Mouse (Mus musculus): Measurements from ENCODE around the gene Rnft2. TPM values are rescaled to one million over a fixed set of nuclear protein-coding genes. Genes with fewer than 3 reads are reported as not detected.

The Rnft2 gene
- total RNA-seq, 2 experiments from 2014 or later, result 0.90 to 1.6 TPM

DNA sequence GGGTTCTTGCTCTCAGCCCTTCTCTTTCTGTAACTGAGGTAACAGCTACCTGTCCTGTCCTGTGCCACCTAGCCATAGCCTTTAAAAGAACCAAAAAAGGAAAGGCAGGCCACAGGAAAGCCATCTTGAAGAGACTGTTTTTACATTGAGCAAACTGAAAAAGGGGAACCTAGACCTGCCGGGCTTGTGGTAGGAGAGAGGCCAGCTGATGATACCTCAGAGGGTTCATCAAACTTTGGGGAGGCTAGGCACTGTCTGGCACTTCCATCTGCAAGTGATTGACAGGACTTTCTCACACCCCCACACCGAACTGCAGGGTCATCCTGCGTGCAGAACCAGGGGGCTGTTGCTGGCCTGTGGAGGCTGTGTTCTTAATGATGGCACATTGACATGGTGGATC lies 8.6 kb upstream of the Rnft2 start:
- no peak for DNase-seq (ENCODE audit: low spot score)

DNA sequence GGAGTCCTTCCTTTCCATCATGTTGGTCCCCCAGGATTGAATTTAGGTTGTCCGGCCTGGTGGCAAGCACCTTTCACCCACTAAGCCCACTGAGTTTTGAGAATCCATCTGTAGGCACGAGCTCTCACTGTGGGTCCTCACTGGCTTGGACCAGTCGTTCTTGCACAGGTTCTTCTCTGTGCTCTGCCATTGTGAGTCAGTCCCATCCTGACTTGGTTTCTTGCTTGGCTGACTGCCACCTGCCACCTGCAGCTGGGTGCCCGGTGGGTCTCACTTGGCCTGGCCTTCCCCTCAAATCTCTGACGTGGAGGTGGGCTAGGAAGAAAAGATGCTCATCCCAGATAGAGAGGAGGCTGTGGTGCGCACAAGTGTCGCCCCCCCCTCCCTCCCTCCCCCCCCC lies 6.1 kb upstream of the Rnft2 start:
- DNase-seq (ENCODE audit: low spot score), result no peak

DNA sequence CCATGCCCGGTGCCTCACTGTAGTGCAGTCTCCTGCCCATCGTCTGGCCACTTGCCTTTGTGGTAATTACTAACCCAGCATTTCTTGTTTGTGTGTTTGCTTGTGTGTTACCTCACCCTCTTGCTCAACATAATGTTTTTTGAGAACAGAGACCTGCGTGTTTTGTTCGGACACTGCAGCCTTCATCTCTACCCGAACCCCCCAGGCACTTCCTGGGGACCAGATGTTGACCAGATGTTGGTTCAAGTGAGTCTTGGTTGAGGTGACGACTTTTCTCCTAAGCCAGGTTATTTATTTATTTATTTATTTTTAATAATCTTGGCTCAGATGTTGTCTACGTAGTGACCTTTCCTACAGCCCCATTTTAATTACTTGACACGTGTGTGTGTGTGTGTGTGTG lies 2.5 kb upstream of the Rnft2 start:
- DNase-seq (ENCODE audit: low spot score), result no peak

DNA sequence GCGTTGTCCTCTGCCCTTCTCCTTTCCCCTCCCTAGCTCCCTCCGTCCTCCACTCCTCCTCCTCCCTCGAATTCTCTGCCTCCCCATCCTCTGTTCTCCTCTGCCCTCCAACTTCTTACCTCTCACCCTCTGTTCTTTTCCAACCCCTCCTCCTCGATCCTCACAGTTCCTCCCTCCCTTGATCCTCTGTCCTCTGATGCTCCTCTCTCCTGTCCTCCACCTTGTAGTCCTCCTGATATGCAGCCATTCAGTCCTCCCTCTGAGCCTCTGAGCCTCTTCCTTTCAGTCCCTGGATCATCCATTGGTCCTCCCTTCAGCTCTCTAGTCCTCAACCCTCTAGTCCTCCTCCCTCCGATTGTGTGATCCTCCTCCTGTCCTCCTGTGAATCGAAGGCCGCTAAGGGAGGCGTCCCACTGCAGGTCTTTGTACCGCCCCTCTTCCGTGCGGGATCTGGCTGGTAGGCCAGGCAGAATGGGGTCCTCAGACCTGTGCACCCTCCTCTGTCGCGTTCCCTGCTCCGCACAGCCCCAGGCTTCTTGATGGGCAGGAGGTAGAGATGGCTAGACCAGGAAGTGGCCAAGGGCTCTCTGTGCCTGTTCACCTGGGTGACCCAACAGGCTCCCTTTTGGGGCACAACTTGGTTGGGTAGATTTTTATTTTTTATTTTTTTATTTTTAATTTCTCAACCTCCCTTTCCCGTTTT lies 841 bp upstream of the Rnft2 start:
- no peak for DNase-seq (ENCODE audit: low spot score)

DNA sequence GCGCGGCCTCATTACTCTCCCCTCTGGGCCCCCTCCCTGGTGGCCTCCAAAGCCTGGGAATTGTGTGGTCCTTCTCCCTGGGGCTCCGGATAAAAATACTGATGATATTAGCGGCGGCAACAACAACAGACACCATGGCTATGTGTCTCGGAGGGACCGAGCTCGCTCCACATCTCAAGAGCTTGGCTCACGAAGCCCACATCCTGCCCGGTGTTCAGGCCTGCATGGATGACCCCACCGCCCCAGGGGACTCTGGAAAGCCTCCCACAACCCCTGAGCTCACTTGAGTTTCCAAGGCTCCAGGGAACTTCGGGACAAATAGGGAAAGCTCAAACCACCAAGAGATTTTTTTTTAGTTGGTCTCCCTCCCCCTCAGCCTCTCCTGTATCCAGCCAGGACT lies 5.2 kb downstream of the Rnft2 start:
- DNase-seq (ENCODE audit: low spot score), result peak; percentile 11

DNA sequence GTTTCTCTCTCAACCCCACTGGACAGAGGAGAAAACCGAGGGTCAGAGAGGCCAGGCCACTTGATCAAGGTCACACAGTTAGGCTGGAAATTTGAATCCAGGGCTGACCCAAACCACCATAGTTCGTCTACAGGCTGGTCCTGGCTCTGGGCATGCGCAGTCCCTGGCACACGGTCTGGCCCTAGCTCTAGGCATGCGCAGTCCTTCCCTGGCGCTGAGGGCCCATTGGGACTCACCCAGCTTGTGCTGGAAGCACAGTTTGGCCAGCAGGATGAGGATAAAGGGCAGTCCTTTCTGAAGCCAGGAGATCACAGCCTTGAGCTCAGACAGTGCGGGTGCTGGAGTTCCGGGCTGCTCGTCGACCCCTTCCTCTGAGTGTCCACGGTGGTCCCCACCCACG lies 8.0 kb downstream of the Rnft2 start:
- DNase-seq (ENCODE audit: low spot score), result no peak

DNA sequence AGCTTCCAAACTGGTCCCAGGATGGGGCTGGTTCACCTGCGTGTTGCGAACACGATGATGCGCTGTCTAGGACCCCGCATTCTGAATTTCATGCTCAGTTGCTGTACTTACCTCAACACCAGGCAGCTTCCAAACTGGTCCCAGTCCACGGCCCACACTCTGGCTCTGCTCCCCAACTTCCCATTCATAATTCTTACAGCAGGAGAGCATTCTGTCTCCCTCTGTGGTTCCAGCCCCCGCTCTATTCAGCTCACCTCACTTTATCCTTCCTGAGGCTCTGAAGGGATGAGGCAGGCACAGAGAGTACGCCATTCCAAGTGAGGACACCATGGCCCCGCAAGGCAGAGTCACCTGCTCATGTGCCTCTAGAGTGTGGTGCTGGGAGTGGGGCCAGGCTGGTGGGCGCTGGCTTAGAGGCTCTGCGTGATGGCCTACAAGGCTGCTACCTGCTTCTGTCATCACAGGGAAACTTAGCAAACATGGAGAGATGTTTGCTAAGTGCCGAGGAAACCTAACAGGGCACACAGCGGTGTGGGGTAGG lies 14.8 kb downstream of the Rnft2 start:
- no peak for DNase-seq (ENCODE audit: low spot score)

DNA sequence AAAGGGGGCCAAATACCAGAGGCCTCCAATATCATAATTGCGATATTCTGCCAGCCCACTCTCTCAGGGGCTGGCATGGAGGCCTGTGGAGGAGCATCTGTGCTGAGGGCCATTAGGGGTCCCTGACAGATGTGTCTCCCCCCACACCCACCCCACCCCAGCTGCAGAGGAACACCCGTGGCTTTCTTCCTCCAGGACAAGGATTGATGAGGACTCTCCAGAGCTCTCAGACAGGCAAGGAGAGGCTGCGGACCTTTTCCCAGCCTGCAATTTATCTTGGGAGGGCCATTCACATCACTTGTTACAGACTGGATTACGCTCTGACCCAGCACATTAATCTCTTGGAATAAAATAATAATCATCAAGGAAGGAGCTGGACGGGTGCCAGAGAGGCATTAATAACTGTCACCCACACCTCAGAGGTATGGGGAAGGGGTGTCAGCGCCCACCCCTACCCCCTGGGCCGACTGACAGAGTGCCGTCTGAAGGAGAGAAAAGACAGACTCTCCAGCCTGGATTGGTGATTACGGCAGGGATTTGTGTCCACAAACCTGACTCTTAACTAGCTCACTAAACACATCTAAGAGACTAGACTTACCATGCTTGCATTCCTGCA lies 21.7 kb downstream of the Rnft2 start:
- no peak for DNase-seq (ENCODE audit: low spot score)

DNA sequence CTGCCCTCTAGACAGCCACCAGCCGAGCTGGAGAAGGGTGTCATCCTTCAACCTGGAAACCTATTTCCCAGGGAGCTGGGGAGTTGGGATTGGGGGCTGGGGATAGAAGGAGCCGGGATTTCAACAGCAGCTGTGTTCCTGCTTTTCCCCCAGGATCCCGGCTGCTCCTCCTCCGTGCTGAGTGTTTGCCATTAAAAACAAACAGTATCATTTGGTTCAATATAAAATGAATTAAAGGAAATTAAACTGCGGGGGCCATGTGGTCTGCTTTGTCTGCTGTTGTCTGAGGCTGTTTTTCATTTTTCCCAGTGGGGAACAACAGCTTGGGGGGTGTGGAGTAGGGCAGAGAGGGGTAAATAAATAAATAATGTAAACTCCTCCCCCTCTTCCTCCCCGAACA lies 27.5 kb downstream of the Rnft2 start:
- peak; percentile 29 for DNase-seq (ENCODE audit: low spot score)

DNA sequence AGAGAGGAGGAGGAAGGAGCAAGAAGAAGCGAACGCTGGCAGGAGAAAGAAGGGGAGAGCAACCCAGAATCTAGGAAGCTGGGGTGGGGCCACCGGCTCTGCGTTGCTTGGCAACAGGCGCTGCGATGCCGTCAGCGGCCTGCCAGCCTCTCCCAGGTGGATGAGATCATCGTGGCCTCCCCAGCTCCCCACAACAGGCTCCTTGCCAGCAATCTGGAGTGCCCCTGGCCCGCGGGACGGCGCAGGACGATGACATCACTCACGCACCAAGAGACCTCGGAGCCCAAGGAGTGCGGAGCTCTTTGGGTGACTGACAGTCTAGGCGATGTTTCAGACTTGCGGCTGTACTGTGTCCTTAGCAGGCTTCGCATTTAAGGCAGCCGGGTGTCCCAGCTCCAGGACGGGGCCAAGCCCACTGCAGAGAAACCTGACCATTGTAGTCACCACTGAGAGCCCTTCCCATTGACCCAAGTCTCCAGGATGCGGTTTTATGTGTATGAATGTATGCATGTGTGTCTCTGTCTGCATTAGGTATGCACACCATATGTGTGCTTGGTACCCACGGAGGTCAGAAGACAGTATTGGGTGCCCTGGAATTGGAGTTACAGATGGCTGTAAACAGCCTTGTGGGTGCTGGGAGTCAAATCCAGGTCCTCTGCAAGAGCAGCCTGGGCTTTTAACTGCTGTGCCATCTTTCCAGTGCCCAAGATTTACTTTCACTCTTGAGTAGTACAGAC lies 30.3 kb downstream of the Rnft2 start:
- peak; percentile 49 for DNase-seq (ENCODE audit: low spot score)

DNA sequence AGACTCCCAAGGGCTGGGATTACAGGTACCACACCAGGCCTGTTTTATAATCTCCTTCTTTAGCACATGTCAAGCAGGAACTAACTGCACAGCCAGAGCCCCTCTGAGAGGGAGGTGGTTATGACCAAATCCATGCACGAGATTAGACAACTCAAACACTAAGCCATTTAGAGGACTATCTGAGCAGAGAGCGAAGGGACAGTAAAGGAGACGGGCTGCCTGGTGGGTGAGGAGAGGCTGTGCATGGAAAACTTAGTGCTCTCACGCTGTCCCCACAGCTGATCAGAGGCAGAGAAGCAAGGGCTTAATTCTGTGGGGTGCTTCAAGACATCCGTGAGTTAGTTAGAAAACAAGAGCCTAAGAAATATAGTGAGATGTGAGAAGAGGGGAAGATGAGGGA lies 30.9 kb downstream of the Rnft2 start:
- DNase-seq (ENCODE audit: low spot score), result no peak

DNA sequence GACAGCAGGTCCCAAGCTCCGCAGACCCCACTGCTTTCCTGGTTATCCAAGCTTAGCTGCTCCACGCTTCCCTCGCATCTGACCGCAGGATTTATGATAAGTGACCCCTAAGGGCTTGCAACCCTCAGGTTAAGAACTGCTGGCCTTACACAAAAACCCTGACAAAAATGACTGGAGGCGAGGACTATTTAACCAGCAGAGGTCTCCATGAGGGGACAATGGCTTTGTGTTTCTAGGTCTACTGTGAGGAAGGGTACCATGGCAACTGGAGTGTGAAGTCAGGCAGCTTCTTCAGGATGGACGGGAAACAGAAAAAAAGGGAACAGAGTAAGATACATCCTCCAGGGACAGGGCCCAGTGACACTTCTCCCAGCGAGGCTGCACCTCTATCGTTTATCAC lies 39.1 kb downstream of the Rnft2 start:
- DNase-seq (ENCODE audit: low spot score), result no peak

DNA sequence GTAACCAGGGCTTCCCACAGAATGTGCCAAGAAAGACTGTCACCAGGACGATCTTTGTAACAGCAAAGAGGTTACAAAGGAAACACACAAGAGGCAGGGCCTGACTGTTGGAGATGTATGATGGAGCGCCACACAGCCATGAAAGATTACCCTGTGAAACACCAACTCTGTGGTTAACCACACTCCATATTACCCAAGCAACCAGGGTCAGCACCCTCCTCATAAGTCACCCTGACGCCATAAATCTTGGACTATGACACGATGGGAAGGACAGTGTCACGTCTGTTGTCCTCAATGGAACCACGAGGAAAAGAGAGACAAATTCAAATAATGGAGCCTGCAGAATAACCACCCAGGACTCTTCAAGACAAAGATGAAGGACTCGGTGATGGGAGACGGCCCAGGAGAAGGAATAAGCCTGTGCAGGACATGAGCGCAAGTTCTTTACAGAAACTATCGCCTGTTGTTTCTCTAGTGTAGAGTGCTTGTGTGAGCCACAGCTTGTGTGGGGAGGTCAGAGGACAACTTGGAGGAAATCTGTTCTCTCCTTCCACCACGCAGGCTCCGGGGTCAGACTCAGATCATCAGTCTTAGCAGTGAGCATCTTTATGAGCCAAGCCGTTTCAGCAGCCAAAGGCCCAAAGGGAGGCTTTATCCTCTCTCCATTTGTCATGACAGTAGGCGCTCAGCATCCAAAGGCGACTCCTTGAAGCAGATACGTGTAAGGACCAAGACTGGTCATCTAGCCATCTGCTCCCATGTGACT lies 40.1 kb downstream of the Rnft2 start:
- no peak for DNase-seq (ENCODE audit: low spot score)

DNA sequence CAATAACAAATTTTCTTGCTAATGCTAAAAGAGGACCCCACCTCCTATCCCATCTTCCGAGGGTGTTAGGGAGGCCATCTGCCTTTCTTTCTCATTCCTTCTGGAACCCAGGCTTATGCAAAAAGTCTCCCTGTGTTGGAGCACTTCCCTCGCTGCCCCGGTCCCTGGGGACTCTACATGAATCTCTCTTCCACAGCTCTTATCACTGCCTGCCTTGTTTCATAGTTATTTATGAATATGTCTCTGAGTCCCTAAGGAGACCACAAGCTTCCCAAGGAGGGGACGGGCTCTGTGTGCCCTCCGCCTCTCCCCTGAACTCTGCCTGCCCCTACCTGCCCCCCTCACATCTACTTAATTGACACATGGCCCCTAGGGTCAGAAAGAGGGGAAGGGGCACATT lies 45.2 kb downstream of the Rnft2 start:
- no peak for DNase-seq (ENCODE audit: low spot score)

DNA sequence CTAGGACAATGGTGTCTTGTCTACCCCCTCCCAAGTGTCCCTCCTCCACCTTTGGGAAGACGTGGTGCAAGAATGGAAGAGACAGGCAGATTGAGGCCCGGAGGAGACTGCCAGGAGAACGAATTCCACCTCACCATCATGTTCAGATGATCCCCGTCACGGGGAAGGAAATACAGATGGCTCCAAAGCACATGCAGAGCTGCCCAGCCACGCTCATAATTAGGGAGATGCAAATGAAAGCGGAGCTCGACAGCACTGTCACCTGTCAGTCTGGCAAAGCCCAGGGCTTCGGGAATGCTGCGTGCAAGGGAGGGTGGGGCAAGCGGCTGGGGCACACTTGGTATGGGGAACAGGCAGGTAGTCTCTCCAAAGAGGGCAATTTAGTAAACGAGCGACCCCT lies 47.5 kb downstream of the Rnft2 start:
- no peak for DNase-seq (ENCODE audit: low spot score)

DNA sequence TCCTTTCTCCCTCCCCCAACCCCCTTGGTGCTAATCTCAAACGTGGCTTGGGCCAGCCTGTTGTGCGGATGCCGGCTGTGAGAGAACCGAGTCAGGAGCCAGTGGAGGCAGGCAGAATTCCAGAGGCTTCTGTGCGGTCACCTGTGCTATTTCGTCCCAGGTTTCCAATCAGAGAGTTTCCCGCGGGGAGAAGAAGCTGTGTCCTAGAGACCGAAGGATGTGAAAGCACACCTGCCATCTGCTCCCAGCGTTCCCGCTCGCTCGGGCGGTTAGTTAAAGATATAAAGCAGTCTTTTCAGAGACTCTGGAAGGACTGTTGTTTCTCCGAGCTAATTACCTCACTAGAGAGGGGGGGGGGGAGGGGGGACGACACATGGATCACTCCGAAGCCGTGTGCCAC lies 52.7 kb downstream of the Rnft2 start:
- no peak for DNase-seq (ENCODE audit: low spot score)

DNA sequence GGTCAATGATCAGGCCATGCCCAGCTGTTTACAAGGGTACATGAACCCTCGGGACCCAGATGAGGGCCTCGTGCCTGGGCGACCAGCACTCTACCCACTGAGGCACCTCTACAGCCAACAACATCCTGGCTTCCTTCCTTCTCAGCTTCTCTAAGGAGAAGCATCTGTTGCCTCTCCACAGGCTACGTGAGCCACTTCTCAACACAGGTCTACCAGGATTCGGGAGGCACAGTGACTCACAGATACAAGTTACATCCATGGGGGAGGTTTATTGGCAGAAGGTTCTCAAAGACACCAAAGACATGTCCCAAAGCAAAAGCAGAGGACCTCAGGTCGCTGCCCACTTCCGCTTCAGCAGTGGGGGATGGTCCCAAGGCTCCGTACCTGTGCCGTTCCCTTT lies 54.4 kb downstream of the Rnft2 start:
- DNase-seq (ENCODE audit: low spot score), result no peak

DNA sequence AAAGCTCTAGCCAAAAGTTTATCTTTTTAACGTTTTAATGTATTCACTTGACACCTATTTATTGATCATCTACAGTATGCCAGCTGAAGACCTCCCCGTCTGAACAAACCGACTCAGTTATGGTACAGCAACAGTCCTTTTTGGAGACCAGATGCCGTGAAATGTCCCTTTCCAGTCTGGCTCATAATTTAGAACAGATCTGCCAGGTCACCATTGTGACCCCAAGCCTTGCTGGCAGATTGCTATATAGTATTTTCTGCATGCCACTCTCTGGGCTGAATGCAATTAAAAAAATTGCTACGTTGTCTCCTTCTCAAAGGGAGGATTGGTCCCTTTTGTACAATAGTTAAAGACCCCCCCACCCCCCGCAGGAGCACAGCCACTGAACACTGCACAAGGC lies 56.6 kb downstream of the Rnft2 start:
- no peak for DNase-seq (ENCODE audit: low spot score)

DNA sequence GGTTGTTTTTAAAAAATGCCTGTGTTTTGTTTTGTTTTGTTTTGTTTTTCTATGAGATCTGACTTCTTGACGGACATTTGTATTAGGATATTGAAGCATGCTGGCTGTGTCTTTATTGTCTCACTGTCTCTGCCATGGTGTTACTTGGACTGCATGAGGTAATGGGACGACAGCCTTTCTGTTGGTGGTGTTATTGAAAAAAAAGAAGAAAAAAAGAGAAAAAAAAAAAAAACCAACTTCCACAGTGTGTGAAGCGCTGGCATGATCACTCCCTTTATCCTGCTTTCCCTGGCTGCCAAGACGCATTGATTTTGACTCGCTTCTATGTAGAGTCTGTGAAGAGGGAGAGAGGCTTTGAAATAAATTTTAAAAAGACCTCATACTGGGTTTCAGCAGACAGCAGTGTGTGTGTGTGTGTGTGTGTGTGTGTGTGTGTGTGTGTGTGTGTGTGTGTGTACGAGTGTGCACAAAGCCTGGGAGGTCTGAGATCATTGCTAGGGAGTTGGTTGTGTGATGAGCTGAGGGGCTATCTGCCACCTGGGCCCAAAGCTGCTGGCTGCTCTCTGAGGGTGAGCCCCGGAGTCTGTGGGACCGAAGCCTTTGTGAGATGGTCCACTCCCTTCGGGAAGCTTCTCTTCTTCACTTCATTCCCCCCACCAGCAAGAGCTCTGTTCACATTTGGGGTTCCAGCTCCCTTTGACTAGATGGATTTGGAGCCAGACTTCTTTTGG lies 57.8 kb downstream of the Rnft2 start:
- no peak for DNase-seq (ENCODE audit: low spot score)

DNA sequence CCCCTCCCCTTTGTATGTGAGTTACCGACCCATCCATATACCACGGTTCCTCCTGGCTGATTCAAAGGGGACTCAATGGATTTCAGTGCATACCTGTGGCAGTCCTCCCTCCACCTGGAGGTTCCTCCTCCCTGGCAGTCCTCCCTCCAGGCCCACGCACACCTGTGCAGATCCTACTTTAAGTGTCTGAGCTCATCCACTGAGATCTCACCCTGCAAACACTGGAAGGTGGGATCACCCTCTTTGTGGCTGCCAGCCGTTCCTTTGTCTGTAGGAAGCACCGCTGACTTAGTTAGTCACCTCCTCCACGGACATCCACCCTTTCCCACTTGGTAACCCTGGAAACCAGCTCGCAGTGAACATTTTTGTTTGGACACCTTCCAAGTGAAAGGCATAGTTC lies 67.3 kb downstream of the Rnft2 start:
- DNase-seq (ENCODE audit: low spot score), result no peak

DNA sequence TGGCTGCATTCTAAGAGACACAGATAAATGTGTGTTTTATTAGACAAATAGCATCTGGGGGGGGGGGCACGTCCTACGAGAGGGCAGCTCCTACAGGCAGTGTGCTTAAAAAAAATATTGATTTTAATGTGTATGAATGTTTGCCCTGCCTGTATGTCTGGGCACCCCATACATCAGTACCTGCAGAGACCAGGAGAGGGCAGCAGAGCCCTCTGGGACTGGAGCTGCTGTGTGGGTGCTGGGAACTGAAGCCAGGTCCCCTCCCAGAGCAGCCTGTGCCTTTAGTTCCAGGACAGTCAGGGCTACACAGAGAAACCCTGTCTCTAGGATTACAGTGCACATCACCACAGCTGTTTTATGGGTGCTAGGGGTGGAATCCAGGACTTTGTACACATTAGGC lies 69.8 kb downstream of the Rnft2 start:
- no peak for DNase-seq (ENCODE audit: low spot score)

Measured in gastrocnemius, adult 18-20 months (tissue).